Mouse (Mus musculus): ENCODE data around the gene Adamts7. TPM values are rescaled to one million over a fixed set of nuclear protein-coding genes. Genes with fewer than 3 reads are reported as not detected.

Adamts7 gene
- polyA plus RNA-seq, 1 experiment from 2014 or later = 10.0 TPM

DNA sequence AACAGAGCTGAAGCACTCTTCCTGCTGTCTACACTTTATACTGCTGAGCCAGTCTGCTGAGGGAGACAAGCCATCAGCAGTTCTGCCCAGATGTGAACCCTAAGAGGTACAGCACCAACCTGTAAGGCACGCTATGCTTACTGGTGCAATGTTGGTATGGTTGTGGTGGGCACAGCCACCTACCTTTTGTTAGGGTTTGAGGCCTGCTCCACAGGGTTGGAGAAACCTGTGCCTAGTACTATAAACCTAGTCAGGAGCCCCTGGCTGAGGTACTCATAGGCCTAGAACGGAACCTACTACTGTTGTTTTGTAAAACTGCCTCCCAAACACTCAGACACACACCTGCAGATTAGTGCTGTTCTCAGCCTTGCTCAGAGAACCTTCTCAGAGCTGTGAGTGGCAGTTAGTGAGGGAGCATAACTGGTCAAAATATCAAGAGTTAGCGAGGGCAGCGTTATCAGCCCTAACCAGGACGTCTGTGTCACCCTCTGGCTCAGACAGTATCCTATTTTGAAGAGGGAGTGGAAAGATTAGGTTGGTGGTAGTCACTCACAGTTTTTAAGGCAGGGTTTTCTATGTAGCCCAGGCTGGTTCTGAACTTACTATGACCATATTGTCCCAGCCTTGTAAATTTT is 87.4 kb downstream of the Adamts7 start:
- WGBS = 83% methylated on average over 5 of the region's 5 CpGs
- H3K9me3 ChIP-seq (ENCODE audit: control insufficient read depth, low read length) = no peaks in the 10 kb centered on the region
- H3K9ac ChIP-seq (ENCODE audit: low read depth, low read length) = no peak overlapping the region
- ATAC-seq (ENCODE audit: low FRiP score, low TSS enrichment) = no peak
- no peak overlapping the region for H3K4me3 ChIP-seq (ENCODE audit: low read length)
- no peaks in the 10 kb centered on the region for H3K4me1 ChIP-seq (ENCODE audit: control insufficient read depth, insufficient read depth, low read length)
- H3K27me3 ChIP-seq (ENCODE audit: control insufficient read depth, insufficient read depth, low read length) = no peaks in the 10 kb centered on the region
- no peak overlapping the region for H3K27ac ChIP-seq (ENCODE audit: low read depth, low read length)
- peaks cover 4% of the 10 kb centered on the region; the same call in 1 of the 2 replicates for H3K36me3 ChIP-seq (ENCODE audit: control insufficient read depth, insufficient read depth, low read length)
- no peak overlapping the region for H3K4me2 ChIP-seq (replicated peaks; ENCODE audit: low read depth, low read length)

DNA sequence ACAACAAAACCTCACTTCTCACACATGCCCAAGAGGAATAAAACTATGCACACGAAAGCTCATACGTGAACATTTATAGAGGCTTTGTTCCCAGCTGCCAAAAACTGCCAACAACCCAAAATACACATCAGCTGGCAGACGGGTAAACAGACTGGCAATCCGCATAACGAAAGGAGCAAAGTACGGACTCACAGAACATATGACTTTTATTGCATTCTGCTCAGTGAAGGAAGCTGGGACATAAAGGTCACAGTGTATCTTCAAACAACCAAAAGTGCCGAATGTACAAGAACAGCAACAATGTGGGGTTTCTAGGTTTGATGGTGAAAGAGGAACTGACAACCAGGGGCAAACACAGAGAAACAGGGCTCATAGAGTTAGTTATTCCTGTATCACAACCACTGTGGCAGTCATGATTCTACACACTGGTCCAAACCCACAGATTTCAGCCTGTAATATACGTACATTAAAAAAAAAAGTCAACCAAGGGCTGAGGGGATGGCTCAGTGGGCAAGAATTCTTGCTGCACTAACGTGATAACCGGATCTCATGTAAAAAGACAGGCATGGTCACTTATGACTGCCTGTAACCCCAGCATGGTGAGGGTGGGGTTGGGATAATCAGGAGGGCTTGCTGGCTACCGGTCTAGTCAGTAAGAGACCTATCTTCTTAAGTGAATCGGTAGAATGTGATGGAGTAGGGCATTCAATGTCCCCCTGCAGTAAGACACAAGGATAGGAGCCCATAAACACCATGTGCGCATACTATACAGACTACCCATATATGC is 88.3 kb downstream of the Adamts7 start:
- Histone ChIP-seq H3K9me3 (ENCODE audit: control insufficient read depth, low read length) (no peaks in the 10 kb centered on the region), H3K27ac (ENCODE audit: low read depth, low read length) (no peak overlapping the region), H3K4me1 (ENCODE audit: control insufficient read depth, insufficient read depth, low read length) (no peaks in the 10 kb centered on the region), H3K36me3 (ENCODE audit: control insufficient read depth, insufficient read depth, low read length) (peaks cover 4% of the 10 kb centered on the region; the same call in 1 of the 2 replicates), H3K9ac (ENCODE audit: low read depth, low read length) (no peak overlapping the region), H3K4me2 (replicated peaks; ENCODE audit: low read depth, low read length) (no peak overlapping the region), H3K27me3 (ENCODE audit: control insufficient read depth, insufficient read depth, low read length) (no peaks in the 10 kb centered on the region), H3K4me3 (ENCODE audit: low read length) (no peak overlapping the region)
- WGBS = 85% methylated on average over 13 of the region's 13 CpGs
- no peak for ATAC-seq (ENCODE audit: low FRiP score, low TSS enrichment)

DNA sequence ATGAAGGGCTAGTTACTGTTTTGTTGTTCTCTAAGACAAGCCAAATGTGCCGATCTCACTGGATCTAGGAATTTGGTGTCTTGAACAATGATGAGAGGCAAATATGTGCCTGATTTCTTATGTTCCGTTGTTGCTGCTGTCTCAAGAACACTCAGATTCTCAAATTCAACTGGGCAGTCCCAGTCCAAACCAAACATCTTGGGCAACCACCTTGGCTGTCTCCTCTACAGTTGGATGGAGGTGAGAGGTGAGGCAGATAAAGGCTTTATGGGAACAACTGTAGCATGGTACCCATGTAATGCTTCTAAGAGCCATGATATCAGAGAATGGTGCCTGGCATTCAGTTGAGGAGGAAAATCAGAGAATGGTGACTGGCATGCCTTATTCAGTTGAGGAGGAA is 90.3 kb downstream of the Adamts7 start:
- Histone ChIP-seq H3K27ac (ENCODE audit: low read depth, low read length) (no peak overlapping the region), H3K4me1 (ENCODE audit: control insufficient read depth, insufficient read depth, low read length) (no peaks in the 10 kb centered on the region), H3K36me3 (ENCODE audit: control insufficient read depth, insufficient read depth, low read length) (no peaks in the 10 kb centered on the region; the same call in 1 of the 2 replicates), H3K9me3 (ENCODE audit: control insufficient read depth, low read length) (no peaks in the 10 kb centered on the region), H3K4me2 (replicated peaks; ENCODE audit: low read depth, low read length) (no peak overlapping the region), H3K4me3 (ENCODE audit: low read length) (no peak overlapping the region), H3K9ac (ENCODE audit: low read depth, low read length) (no peak overlapping the region), H3K27me3 (ENCODE audit: control insufficient read depth, insufficient read depth, low read length) (no peaks in the 10 kb centered on the region)
- ATAC-seq (ENCODE audit: low FRiP score, low TSS enrichment) = no peak
- WGBS = 90% methylated on average over 2 of the region's 2 CpGs

DNA sequence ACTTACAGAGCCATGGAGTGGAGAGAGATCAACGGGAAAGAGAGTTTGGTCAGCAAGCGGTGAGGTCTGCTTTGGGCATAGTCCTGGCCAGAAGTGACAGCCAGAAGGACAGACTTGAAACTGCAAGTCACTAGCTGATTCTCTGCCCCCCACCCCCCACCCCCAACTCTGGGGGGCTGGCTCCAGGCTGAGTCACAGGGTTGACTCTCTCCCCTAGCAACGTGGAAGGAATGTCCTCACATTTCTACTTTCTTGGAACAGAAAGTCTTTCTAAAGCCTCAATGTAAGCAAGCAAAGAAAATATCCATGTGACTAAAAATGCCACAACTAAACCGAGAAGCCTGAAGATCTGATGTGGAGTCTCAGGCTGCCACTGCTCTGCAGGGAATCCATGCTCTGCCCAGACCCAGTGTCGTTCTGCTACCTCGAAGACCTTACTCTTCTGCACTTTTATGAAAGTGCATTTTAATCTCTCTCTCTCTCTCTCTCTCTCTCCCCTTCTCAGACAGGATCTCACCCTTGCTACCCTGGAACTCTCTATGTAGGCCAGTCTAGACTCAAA is 93.1 kb downstream of the Adamts7 start:
- Histone ChIP-seq H3K27me3 (ENCODE audit: control insufficient read depth, insufficient read depth, low read length) (no peaks in the 10 kb centered on the region), H3K4me3 (ENCODE audit: low read length) (no peak overlapping the region), H3K36me3 (ENCODE audit: control insufficient read depth, insufficient read depth, low read length) (no peaks in the 10 kb centered on the region), H3K4me1 (ENCODE audit: control insufficient read depth, insufficient read depth, low read length) (peaks cover 11% of the 10 kb centered on the region), H3K27ac (ENCODE audit: low read depth, low read length) (no peak overlapping the region), H3K4me2 (replicated peaks; ENCODE audit: low read depth, low read length) (no peak overlapping the region), H3K9me3 (ENCODE audit: control insufficient read depth, low read length) (no peaks in the 10 kb centered on the region), H3K9ac (ENCODE audit: low read depth, low read length) (no peak overlapping the region)
- ATAC-seq (ENCODE audit: low FRiP score, low TSS enrichment) = no peak
- WGBS = 65% methylated on average over 6 of the region's 6 CpGs

DNA sequence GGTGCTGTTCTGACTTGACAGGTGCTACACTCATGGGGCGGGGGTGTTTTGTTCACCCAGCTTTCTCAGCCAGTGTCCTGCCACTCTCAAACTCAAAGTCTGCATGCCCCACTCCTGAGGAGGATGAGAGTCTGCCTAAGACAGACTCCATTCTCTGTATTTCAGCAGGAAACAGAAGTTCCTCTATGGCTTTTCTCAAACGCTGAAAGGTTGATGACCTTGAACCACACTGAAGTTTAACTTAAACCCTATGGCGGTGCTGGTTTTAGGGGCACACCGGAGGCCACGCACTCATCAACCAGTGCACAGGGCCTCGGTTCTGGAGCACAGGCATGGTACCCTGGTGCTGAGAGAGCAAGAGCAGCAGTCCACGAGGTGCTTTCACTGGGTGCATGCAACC is 94.4 kb downstream of the Adamts7 start:
- Histone ChIP-seq H3K27ac (ENCODE audit: low read depth, low read length) (no peak overlapping the region), H3K4me2 (replicated peaks; ENCODE audit: low read depth, low read length) (no peak overlapping the region), H3K4me3 (ENCODE audit: low read length) (no peak overlapping the region), H3K4me1 (ENCODE audit: control insufficient read depth, insufficient read depth, low read length) (peaks cover 14% of the 10 kb centered on the region), H3K9me3 (ENCODE audit: control insufficient read depth, low read length) (no peaks in the 10 kb centered on the region), H3K36me3 (ENCODE audit: control insufficient read depth, insufficient read depth, low read length) (no peaks in the 10 kb centered on the region), H3K9ac (ENCODE audit: low read depth, low read length) (no peak overlapping the region), H3K27me3 (ENCODE audit: control insufficient read depth, insufficient read depth, low read length) (no peaks in the 10 kb centered on the region)
- ATAC-seq (ENCODE audit: low FRiP score, low TSS enrichment) = no peak
- 81% methylated on average over 7 of the region's 7 CpGs for WGBS

Other genes starting within 250 kb of the Adamts7 start
- gene Ctsh, start 108.9 kb upstream of the Adamts7 start, polyA plus RNA-seq (2014; fragmentation: Nextera tagmentation; extraction: Ambion mirVana) = 57.0 and 70.4 TPM in 2 replicates
- gene Morf4l1, start 48.3 kb upstream of the Adamts7 start, polyA plus RNA-seq (2014; fragmentation: Nextera tagmentation; extraction: Ambion mirVana) = 467 and 551 TPM in 2 replicates
- gene Tbc1d2b, start 107.7 kb downstream of the Adamts7 start, polyA plus RNA-seq (2014; fragmentation: Nextera tagmentation; extraction: Ambion mirVana) = 8.9 and 14.7 TPM in 2 replicates

Measured in kidney, embryonic 14.5 days (tissue).